14 mouse cellular contexts compared by ENCODE assay signal in genomic region chr4:149119978-149120562, GRCm38 (mm10). TPM values are rescaled to one million over a fixed set of nuclear protein-coding genes. Genes with fewer than 3 reads are reported as not detected.
DNase-seq lines count a peak whose midpoint lies in the region; ATAC-seq and TF ChIP-seq lines count a peak whose summit lies in the region.
"Not testable (repeated sequence)": the region's sequence is repeated elsewhere in the genome, so short reads cannot be mapped to it uniquely, and the experiment has no call there.
"Had no signal": no experiment of that assay in that cellular context is flagged by ENCODE, and none has a peak within 500 bp of the region (broad histone marks: within the 10 kb centered on the region; RNA-seq: fewer than 3 reads in every experiment).

No protein-coding gene starts in this region.

- H3K79me2 ChIP-seq in MEL (ENCODE audit: control insufficient read depth, insufficient read depth, low read length, poor library complexity), result not testable (repeated sequence)

- H3K9ac ChIP-seq in MEL (ENCODE audit: control insufficient read depth, low read depth, low read length, poor library complexity, severe bottlenecking), result peak overlapping the region; percentile 49
- H3K9ac ChIP-seq in forebrain, postnatal 0 days; limb, embryonic 13.5 days; liver, embryonic 12.5 days; liver, embryonic 15.5 days; stomach, postnatal 0 days (ENCODE audit: low read length): not testable (repeated sequence)

- H3K4me2 ChIP-seq in forebrain, postnatal 0 days (ENCODE audit: low read depth); liver, embryonic 12.5 days; liver, embryonic 15.5 days; stomach, postnatal 0 days (replicated peaks; ENCODE audit: low read depth): not testable (repeated sequence)
- H3K4me2 ChIP-seq in limb, embryonic 13.5 days (replicated peaks), result 0 out of 2 replicates have a peak overlapping the region, but pooled peaks have one; percentile 1

- not testable (repeated sequence) for H3K4me1 ChIP-seq in MEL (ENCODE audit: control insufficient read depth in 1 of 2, insufficient read depth in 2 of 2, low read length in 2 of 2); forebrain, postnatal 0 days (ENCODE audit: insufficient read depth); limb, embryonic 13.5 days; stomach, postnatal 0 days (replicated peaks; ENCODE audit: control insufficient read depth, insufficient read depth)
- peaks cover 26% of the 10 kb centered on the region for H3K4me1 ChIP-seq in liver, embryonic 12.5 days
- H3K4me1 ChIP-seq in liver, embryonic 15.5 days (replicated peaks), result peaks cover 18% of the 10 kb centered on the region; the same call in 1 of the 2 replicates

- peak; percentile 11 to 25; a peak in 1 of 4 replicates for TF ChIP-seq EP300 in MEL (IDR thresholded peaks at IDR 0.05; ENCODE audit: low read depth in 1 of 2, low read length in 2 of 2)
- TF ChIP-seq EP300 in stomach, postnatal 0 days (optimal IDR thresholded peaks at IDR 0.05), result not testable (repeated sequence)

- TF ChIP-seq POLR2A in MEL (IDR thresholded peaks at IDR 0.05; ENCODE audit: control insufficient read depth in 1 of 2, insufficient read depth in 1 of 2, low read depth in 1 of 2, low read length in 2 of 2, poor library complexity in 1 of 2), result peak in 1 of 2 experiments; percentile 35; a peak in 1 of 4 replicates

- peak; percentile 89 for DNase-seq in MEL (ENCODE audit: low read depth, low spot score)
- peak; percentile 22 for DNase-seq in c-Kit-positive CD71-positive TER-119-negative erythroid progenitor cells, embryonic 14.5 days (ENCODE audit: low read depth)
- DNase-seq in forebrain, postnatal 0 days; stomach, postnatal 0 days (ENCODE audit: low spot score): not testable (repeated sequence)

- 76% methylated on average over 12 of the region's 12 CpGs for WGBS in forebrain, postnatal 0 days
- WGBS in limb, embryonic 13.5 days, result 73% methylated on average over 12 of the region's 12 CpGs
- WGBS in liver, embryonic 12.5 days (ENCODE audit: insufficient replicate concordance), result 41% methylated on average over 12 of the region's 12 CpGs
- 24% methylated on average over 12 of the region's 12 CpGs for WGBS in liver, embryonic 15.5 days (ENCODE audit: insufficient replicate concordance)
- 75% methylated on average over 12 of the region's 12 CpGs for WGBS in stomach, postnatal 0 days

- H3K4me3 ChIP-seq in MEL (ENCODE audit: control insufficient read depth in 1 of 2, insufficient read depth in 1 of 2, low read depth in 2 of 2, low read length in 2 of 2), result peak overlapping the region; percentile 23 to 24; a peak in 3 of 4 replicates
- not testable (repeated sequence) for H3K4me3 ChIP-seq in forebrain, postnatal 0 days (ENCODE audit: low read depth, low read length); limb, embryonic 13.5 days; liver, embryonic 12.5 days; liver, embryonic 15.5 days (replicated peaks); stomach, postnatal 0 days (ENCODE audit: low read depth, low read length)

- TF ChIP-seq CTCF in MEL (IDR thresholded peaks at IDR 0.05 in 2 of 3, conservative IDR thresholded peaks at IDR 0.05 in 1 of 3; ENCODE audit: control insufficient read depth in 1 of 3, insufficient read depth in 1 of 3, low read depth in 2 of 3, low read length in 3 of 3, poor library complexity in 1 of 3, severe bottlenecking in 1 of 3); forebrain, postnatal 0 days (IDR thresholded peaks at IDR 0.05; ENCODE audit: low read depth); stomach, postnatal 0 days (IDR thresholded peaks at IDR 0.05; ENCODE audit: low read depth): not testable (repeated sequence)

- 0 out of 2 replicates have a peak, but pooled peaks have one; percentile 23 for ATAC-seq in forebrain, postnatal 0 days
- 0 out of 2 replicates have a peak, but pooled peaks have one; percentile 13 for ATAC-seq in limb, embryonic 13.5 days (ENCODE audit: low FRiP score, low read depth)
- ATAC-seq in liver, embryonic 12.5 days, result peak; percentile 81
- ATAC-seq in liver, embryonic 15.5 days (ENCODE audit: insufficient read depth), result peak; percentile 75
- peak; percentile 33 for ATAC-seq in megakaryocyte, adult 5-6 weeks (ENCODE audit: poor library complexity, severe bottlenecking)
- peak; percentile 47; the same call in 1 of the 2 replicates for ATAC-seq in stomach, postnatal 0 days (ENCODE audit: low FRiP score, low TSS enrichment)

- H3K36me3 ChIP-seq in MEL (ENCODE audit: control insufficient read depth in 1 of 2, insufficient read depth in 2 of 2, low read length in 2 of 2); liver, embryonic 15.5 days (replicated peaks); stomach, postnatal 0 days (ENCODE audit: control insufficient read depth, insufficient read depth, low read length): not testable (repeated sequence)
- peaks cover 23% of the 10 kb centered on the region for H3K36me3 ChIP-seq in forebrain, postnatal 0 days (ENCODE audit: insufficient read depth)
- peaks cover 14% of the 10 kb centered on the region; the same call in 1 of the 2 replicates for H3K36me3 ChIP-seq in limb, embryonic 13.5 days
- H3K36me3 ChIP-seq in liver, embryonic 12.5 days, result peaks cover 16% of the 10 kb centered on the region

- peak overlapping the region; percentile 66 for H3K27ac ChIP-seq in MEL (ENCODE audit: control insufficient read depth, low read depth, low read length)
- not testable (repeated sequence) for H3K27ac ChIP-seq in forebrain, postnatal 0 days (ENCODE audit: low read depth, low read length); limb, embryonic 13.5 days; liver, embryonic 12.5 days; liver, embryonic 15.5 days (replicated peaks); stomach, postnatal 0 days (replicated peaks)

- H3K9me3 ChIP-seq in MEL (replicated peaks; ENCODE audit: insufficient read depth, low read length); forebrain, postnatal 0 days (ENCODE audit: low read length); limb, embryonic 13.5 days; liver, embryonic 12.5 days (replicated peaks); liver, embryonic 15.5 days (replicated peaks); stomach, postnatal 0 days (ENCODE audit: control insufficient read depth, low read length): not testable (repeated sequence)

- not testable (repeated sequence) for TF ChIP-seq RAD21 in MEL (IDR thresholded peaks at IDR 0.05; ENCODE audit: low read depth, low read length)

- H3K27me3 ChIP-seq in MEL (ENCODE audit: control insufficient read depth in 1 of 2, insufficient read depth in 2 of 2, low read length in 2 of 2); forebrain, postnatal 0 days (ENCODE audit: insufficient read depth, low read length); limb, embryonic 13.5 days; liver, embryonic 12.5 days (replicated peaks); liver, embryonic 15.5 days; stomach, postnatal 0 days (ENCODE audit: control insufficient read depth, insufficient read depth, low read length): not testable (repeated sequence)

RNA-seq across cellular contexts. Expression of gene Cort, which starts 6.5 kb away (rescaled TPM):
- total RNA-seq in MEL (2012; rRNA removed), result 0.39 and 0.62 TPM in 2 replicates
- 1 to 10 TPM in 1 of 2 experiments, not detected in 1; 2.0 TPM for polyA plus RNA-seq in MEL (2012; ENCODE audit: insufficient read depth in 1 of 2, insufficient read length in 2 of 2, low read depth in 1 of 2, low replicate concordance in 2 of 2, missing spikeins in 1 of 2)
- total RNA-seq in forebrain, postnatal 0 days (2014; rRNA removed), result 4.5 and 7.5 TPM in 2 replicates
- 7.8 and 10.9 TPM in 2 replicates for polyA plus RNA-seq in forebrain, postnatal 0 days (2015; fragmentation: Nextera tagmentation; extraction: Ambion mirVana)
- polyA plus RNA-seq in limb, embryonic 13.5 days (2015; fragmentation: Nextera tagmentation; extraction: Ambion mirVana), result 0.31 TPM in 1 of 2 replicates, not detected in the other
- 0.35 TPM in 1 of 2 replicates, not detected in the other for polyA plus RNA-seq in liver, embryonic 12.5 days (2016; fragmentation: Nextera tagmentation; extraction: Ambion mirVana)
- 0.14 TPM in 1 of 2 replicates, not detected in the other for polyA plus RNA-seq in liver, embryonic 15.5 days (2015; fragmentation: Nextera tagmentation; extraction: Ambion mirVana)
- total RNA-seq in megakaryocyte, adult 5-6 weeks (2015), result not detected in 2 replicates
- 0.51 TPM in 1 of 2 replicates, not detected in the other for total RNA-seq in megakaryocyte, adult 5-6 weeks (2017)
- polyA plus RNA-seq in stomach, postnatal 0 days (2015; fragmentation: Nextera tagmentation; extraction: Ambion mirVana), result not detected in 2 replicates
- polyA plus RNA-seq: embryonic facial prominence, embryonic 11.5 days; gonadal fat pad, adult 2 months; heart, adult 2 months; heart, embryonic 13.5 days; heart, embryonic 16.5 days; intestine, embryonic 14.5 days had no signal

RNA-seq across cellular contexts. Expression of gene Dffa, which starts 16.1 kb away (rescaled TPM):
- 16.6 and 20.2 TPM in 2 replicates for total RNA-seq in MEL (2012; rRNA removed)
- polyA plus RNA-seq in MEL (2012; ENCODE audit: insufficient read depth in 1 of 2, insufficient read length in 2 of 2, low read depth in 1 of 2, low replicate concordance in 2 of 2, missing spikeins in 1 of 2), result 10 to 100 TPM in 1 of 2 experiments, not detected in 1; 33.0 TPM
- total RNA-seq in forebrain, postnatal 0 days (2014; rRNA removed), result 18.0 and 20.2 TPM in 2 replicates
- 22.3 and 24.3 TPM in 2 replicates for polyA plus RNA-seq in forebrain, postnatal 0 days (2015; fragmentation: Nextera tagmentation; extraction: Ambion mirVana)
- 31.7 and 33.8 TPM in 2 replicates for polyA plus RNA-seq in limb, embryonic 13.5 days (2015; fragmentation: Nextera tagmentation; extraction: Ambion mirVana)
- 24.4 and 25.3 TPM in 2 replicates for polyA plus RNA-seq in liver, embryonic 12.5 days (2016; fragmentation: Nextera tagmentation; extraction: Ambion mirVana)
- polyA plus RNA-seq in liver, embryonic 15.5 days (2015; fragmentation: Nextera tagmentation; extraction: Ambion mirVana), result 14.4 and 17.7 TPM in 2 replicates
- total RNA-seq in megakaryocyte, adult 5-6 weeks (2015), result 11.5 and 14.6 TPM in 2 replicates
- total RNA-seq in megakaryocyte, adult 5-6 weeks (2017), result 14.8 and 16.7 TPM in 2 replicates
- 20.1 and 21.7 TPM in 2 replicates for polyA plus RNA-seq in stomach, postnatal 0 days (2015; fragmentation: Nextera tagmentation; extraction: Ambion mirVana)

RNA-seq across cellular contexts. Expression of gene Cenps, which starts 17.4 kb away (rescaled TPM):
- total RNA-seq in MEL (2012; rRNA removed), result 12.8 and 13.4 TPM in 2 replicates
- 10 to 100 TPM in 1 of 2 experiments, not detected in 1; 60.7 TPM for polyA plus RNA-seq in MEL (2012; ENCODE audit: insufficient read depth in 1 of 2, insufficient read length in 2 of 2, low read depth in 1 of 2, low replicate concordance in 2 of 2, missing spikeins in 1 of 2)
- 6.5 and 8.2 TPM in 2 replicates for total RNA-seq in forebrain, postnatal 0 days (2014; rRNA removed)
- polyA plus RNA-seq in forebrain, postnatal 0 days (2015; fragmentation: Nextera tagmentation; extraction: Ambion mirVana), result 15.9 and 22.5 TPM in 2 replicates
- 31.0 and 33.0 TPM in 2 replicates for polyA plus RNA-seq in limb, embryonic 13.5 days (2015; fragmentation: Nextera tagmentation; extraction: Ambion mirVana)
- 23.2 and 25.9 TPM in 2 replicates for polyA plus RNA-seq in liver, embryonic 12.5 days (2016; fragmentation: Nextera tagmentation; extraction: Ambion mirVana)
- 9.8 and 12.4 TPM in 2 replicates for polyA plus RNA-seq in liver, embryonic 15.5 days (2015; fragmentation: Nextera tagmentation; extraction: Ambion mirVana)
- 13.0 and 15.8 TPM in 2 replicates for total RNA-seq in megakaryocyte, adult 5-6 weeks (2015)
- 7.7 and 18.6 TPM in 2 replicates for total RNA-seq in megakaryocyte, adult 5-6 weeks (2017)
- 10.6 and 11.5 TPM in 2 replicates for polyA plus RNA-seq in stomach, postnatal 0 days (2015; fragmentation: Nextera tagmentation; extraction: Ambion mirVana)

RNA-seq across cellular contexts. Expression of gene Pex14, which starts 20.4 kb away (rescaled TPM):
- 38.3 and 39.4 TPM in 2 replicates for total RNA-seq in MEL (2012; rRNA removed)
- 10 to 100 TPM in 1 of 2 experiments, not detected in 1; 49.2 TPM for polyA plus RNA-seq in MEL (2012; ENCODE audit: insufficient read depth in 1 of 2, insufficient read length in 2 of 2, low read depth in 1 of 2, low replicate concordance in 2 of 2, missing spikeins in 1 of 2)
- 61.3 and 66.5 TPM in 2 replicates for total RNA-seq in forebrain, postnatal 0 days (2014; rRNA removed)
- polyA plus RNA-seq in forebrain, postnatal 0 days (2015; fragmentation: Nextera tagmentation; extraction: Ambion mirVana), result 64.8 and 66.6 TPM in 2 replicates
- polyA plus RNA-seq in limb, embryonic 13.5 days (2015; fragmentation: Nextera tagmentation; extraction: Ambion mirVana), result 51.1 and 54.3 TPM in 2 replicates
- 31.8 and 34.7 TPM in 2 replicates for polyA plus RNA-seq in liver, embryonic 12.5 days (2016; fragmentation: Nextera tagmentation; extraction: Ambion mirVana)
- polyA plus RNA-seq in liver, embryonic 15.5 days (2015; fragmentation: Nextera tagmentation; extraction: Ambion mirVana), result 27.2 and 29.6 TPM in 2 replicates
- 7.7 and 7.8 TPM in 2 replicates for total RNA-seq in megakaryocyte, adult 5-6 weeks (2015)
- 10.7 and 12.3 TPM in 2 replicates for total RNA-seq in megakaryocyte, adult 5-6 weeks (2017)
- polyA plus RNA-seq in stomach, postnatal 0 days (2015; fragmentation: Nextera tagmentation; extraction: Ambion mirVana), result 39.7 and 42.9 TPM in 2 replicates

RNA-seq across cellular contexts. Expression of gene Pgd, which starts 46.5 kb away (rescaled TPM):
- total RNA-seq in MEL (2012; rRNA removed), result 116 and 133 TPM in 2 replicates
- polyA plus RNA-seq in MEL (2012; ENCODE audit: insufficient read depth in 1 of 2, insufficient read length in 2 of 2, low read depth in 1 of 2, low replicate concordance in 2 of 2, missing spikeins in 1 of 2), result 100 to 1,000 TPM in 1 of 2 experiments, not detected in 1; 219 TPM
- 24.1 and 24.8 TPM in 2 replicates for total RNA-seq in forebrain, postnatal 0 days (2014; rRNA removed)
- polyA plus RNA-seq in forebrain, postnatal 0 days (2015; fragmentation: Nextera tagmentation; extraction: Ambion mirVana), result 79.8 and 86.0 TPM in 2 replicates
- polyA plus RNA-seq in limb, embryonic 13.5 days (2015; fragmentation: Nextera tagmentation; extraction: Ambion mirVana), result 113 and 116 TPM in 2 replicates
- polyA plus RNA-seq in liver, embryonic 12.5 days (2016; fragmentation: Nextera tagmentation; extraction: Ambion mirVana), result 88.5 and 91.3 TPM in 2 replicates
- 73.5 and 73.9 TPM in 2 replicates for polyA plus RNA-seq in liver, embryonic 15.5 days (2015; fragmentation: Nextera tagmentation; extraction: Ambion mirVana)
- 163 and 175 TPM in 2 replicates for total RNA-seq in megakaryocyte, adult 5-6 weeks (2015)
- total RNA-seq in megakaryocyte, adult 5-6 weeks (2017), result 146 and 161 TPM in 2 replicates
- 266 and 290 TPM in 2 replicates for polyA plus RNA-seq in stomach, postnatal 0 days (2015; fragmentation: Nextera tagmentation; extraction: Ambion mirVana)

Comparison
In these comparisons a context has a peak if more than half of its experiments do, and no peak if none do; other contexts are left out.
1. ATAC-seq: peak in every context shown above with its lines; median percentile 81 in liver, embryonic 12.5 days; 75 in liver, embryonic 15.5 days; 47 in stomach, postnatal 0 days; 33 in megakaryocyte, adult 5-6 weeks; 23 in forebrain, postnatal 0 days; 13 in limb, embryonic 13.5 days.